Mouse (Mus musculus) G1E (cell line): ENCODE measurements around the gene Mlf2.

ENCODE experiments used
- CTCF ChIP-seq: IDR thresholded peaks from 2 replicates; pipeline ENCODE4 v1.5.1; 2012; ENCODE audit warnings: low read depth, low read length, inconsistent platforms, mixed read lengths
- POLR2AphosphoS5 ChIP-seq: IDR thresholded peaks from 2 replicates; pipeline ENCODE4 v1.6.1; 2012; ENCODE audit warnings: low read depth, low read length, inconsistent platforms; ENCODE audit not compliant: insufficient replicate concordance
- TAL1 ChIP-seq: conservative IDR thresholded peaks from 2 replicates; pipeline ENCODE4 v1.6.1; 2012; ENCODE audit warnings: low read depth, low read length, inconsistent platforms, mixed read lengths

DNA sequence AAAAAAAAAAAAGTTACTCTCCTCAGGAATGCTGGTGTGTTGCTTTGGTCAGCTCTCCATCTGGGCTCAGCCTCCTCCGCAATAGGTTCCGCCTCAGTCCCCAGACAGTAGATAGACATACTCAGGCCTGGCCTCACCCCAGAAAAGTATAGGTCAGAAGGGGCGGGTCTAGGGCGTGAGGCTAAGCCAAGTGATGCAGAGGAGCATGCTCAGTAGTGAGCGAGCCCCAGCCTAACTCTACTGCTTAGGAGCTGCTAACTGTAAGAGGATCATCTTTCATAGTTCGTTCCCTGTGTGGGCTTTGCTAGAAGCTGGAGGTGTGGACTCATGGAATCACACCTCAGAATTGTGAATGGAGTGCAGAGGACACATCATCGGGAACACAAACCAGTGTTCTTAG is 7.4 kb downstream of the Mlf2 start:
- TF ChIP-seq CTCF (no peak), TAL1 (no peak), POLR2AphosphoS5 (no peak)
